Mouse (Mus musculus) cerebellum, postnatal 36 days (tissue): ENCODE data around the gene Hspbp1.

Experiments
- DNase-seq, 2 experiments: peaks; one replicate each; pipeline ENCODE4 v3.0.0; 2021 to 2022; ENCODE audit warnings: mixed read lengths in 2 of 2

The Hspbp1 gene

DNA sequence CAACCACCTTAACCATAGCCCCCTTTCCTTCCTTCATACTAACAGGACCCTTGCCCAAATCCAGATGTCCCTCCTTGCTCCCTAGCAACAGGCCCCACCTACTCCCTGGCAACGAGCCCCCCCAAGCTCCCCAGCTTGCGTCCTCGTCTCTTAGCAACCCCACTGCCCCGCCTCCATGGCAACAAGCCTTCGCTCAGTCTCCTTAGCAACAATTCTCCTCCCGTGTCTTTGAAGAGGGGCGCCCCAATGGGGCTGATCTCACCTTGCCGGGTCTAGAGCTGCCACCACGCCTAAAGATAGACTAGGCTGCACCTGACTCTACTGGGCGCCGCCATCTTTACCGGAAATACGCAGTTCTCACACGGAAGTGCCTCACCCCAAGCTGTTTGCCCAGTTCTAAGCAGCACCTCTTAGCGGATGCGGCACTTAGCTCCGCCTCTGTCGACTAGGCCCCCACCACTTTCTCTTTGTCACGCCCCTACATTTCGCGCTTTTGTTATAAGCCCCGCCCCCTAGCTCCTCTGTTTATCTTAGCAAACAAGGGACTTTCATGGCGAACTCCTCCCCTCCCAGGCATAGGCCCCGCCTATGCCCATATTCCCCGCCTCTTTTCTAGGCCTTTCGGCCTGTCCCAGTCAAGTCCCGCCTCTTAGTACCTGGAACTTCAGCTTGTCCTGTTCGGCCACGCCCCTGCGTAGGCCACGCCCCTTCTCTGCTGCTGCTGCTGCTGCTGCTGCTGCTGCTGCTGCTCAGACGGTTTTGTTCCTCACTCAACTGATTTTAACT is at the start of gene Hspbp1:
Gene Hspbp1, minus strand, starts transcription at position 437 of the 786 bp plus-strand sequence.
- DNase-seq: peak; percentile 86 to 88

DNA sequence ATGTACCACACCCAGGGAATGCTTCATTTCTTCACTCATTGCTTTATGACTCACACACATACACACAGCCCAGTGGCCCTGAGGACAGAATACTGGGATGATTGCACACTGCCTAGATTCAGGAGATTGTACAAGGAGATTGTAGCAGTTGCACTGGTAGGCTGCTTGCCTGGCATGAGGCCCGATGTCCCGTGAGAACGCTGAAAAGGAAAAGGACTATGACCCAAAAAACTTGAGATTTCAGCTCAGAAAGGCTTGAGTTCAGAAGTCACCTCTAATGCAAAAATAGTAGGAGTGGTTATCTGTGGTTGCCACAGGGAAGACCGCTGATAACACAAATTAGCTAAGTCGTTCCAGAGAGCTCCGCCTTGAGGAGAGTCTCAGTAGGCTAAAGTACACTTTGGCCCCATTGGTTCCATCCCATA is 48.1 kb upstream of the Hspbp1 start:
- DNase-seq: no peak

DNA sequence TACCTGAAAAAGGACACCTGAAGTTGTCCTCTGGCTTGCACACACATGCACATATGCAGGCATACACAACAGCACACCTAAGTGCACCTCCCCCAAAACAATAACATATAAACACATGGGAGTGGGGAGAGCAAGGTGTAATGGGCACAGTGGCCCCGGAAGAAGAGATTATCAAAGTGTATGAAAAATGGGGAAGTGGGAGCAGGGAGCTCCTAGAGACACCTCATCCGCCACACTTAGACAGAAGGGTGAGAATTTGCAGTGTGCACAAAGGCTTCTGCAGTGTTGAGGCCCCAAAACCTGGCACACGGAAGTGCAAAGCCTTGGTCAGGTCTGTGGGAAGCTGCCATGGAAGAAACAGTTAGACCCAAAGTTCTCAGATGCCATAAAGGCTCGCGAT is 46.2 kb upstream of the Hspbp1 start:
- DNase-seq: no peak

DNA sequence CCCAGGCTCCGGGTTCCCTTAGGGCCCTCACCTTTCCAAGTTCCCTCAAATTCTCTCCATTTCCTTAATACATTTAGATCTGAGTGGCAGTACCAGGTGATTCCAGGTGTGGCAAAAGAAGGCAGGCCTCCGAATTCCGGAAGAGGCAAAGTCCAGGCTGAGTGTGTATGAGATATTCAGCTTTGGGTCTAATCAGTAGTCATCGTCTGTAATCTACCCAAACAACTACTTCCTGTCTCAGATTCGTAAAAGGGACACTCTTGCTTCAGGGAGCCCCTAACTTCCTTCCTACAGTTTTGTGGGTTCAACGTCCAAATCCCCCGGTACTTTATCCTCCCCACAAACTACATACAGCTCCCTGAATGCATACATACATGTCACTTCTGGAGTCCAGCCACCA is 40.3 kb upstream of the Hspbp1 start, which contains the start of gene Tmem150b:
Gene Tmem150b, minus strand, starts transcription at position 81 of the 400 bp plus-strand sequence.
- no peak for DNase-seq

DNA sequence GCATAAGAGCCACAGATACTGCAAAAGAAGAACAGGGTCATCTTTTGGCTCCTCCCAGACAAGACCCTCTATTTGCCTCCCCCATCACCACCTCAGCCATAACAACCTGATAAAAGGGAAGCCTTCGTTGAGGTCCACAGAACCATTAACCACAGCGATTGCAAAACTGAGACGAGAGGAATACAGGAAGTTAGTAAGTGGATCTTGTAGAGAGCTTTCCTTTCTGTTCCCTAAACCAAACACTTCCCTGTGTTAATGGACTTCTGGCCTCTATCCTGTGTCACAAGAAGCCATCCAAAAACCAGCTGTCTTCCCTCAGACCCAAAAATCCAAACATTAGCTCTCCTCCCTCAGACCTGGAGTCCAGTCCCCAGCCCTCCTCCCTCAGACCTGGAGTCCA is 39.5 kb upstream of the Hspbp1 start:
- no peak for DNase-seq

DNA sequence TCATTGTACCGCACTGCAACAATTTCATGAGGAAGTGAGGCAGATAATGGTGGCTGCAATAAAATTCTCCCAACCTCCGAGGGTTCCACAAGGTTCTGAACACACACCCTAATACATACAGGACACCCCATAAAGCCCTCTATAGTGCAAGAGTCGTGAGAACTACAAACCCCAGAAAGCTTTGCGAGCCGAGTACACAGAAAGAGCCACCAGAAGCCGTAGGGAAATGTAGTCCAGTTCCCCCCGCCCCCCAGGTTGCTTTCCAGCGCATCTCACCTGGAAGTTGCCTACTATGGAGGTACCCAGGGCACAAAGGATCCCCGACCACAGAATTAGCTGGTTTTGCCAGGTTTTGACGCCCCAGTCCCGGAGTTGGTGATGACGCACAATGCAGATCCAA is 38.6 kb upstream of the Hspbp1 start:
- peak; percentile 44 to 48 for DNase-seq

DNA sequence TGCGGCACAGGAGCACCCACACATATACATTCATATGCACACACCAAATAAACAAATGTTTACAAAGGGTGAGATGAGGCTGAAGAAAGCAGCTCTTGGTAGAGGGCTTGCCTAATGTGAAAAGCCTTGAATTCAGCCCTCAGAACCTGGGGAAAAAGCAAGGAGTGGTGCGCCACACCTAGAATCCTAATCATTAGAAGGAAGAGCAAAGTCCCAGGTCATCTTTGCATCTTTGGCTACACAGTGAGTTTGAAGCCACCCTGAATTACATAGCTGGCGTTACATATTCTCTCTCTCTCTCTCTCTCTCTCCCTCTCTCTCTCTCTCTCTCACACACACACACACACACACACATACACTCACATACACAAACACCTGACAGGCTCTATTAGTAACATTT is 34.4 kb upstream of the Hspbp1 start:
- DNase-seq: no peak

DNA sequence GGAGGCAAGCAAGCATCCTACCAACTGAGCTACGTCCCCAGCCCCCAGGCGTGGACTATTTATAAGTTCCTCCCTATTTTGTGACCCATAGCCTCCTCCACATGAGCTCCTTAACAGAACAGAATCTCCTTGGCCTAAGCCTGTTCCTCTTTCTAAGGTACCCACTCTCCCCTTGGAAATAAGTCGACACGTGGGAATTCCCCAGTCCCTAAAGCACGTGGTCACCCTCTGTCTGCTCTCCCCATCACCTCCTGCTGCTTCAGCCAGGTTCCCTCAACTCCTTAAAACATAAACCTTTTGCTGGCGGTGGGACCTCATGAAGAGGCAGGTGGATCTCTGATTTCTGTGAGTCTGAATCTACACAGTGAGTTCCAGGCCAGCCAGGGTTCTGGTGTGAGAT is 32.1 kb upstream of the Hspbp1 start:
- no peak for DNase-seq

DNA sequence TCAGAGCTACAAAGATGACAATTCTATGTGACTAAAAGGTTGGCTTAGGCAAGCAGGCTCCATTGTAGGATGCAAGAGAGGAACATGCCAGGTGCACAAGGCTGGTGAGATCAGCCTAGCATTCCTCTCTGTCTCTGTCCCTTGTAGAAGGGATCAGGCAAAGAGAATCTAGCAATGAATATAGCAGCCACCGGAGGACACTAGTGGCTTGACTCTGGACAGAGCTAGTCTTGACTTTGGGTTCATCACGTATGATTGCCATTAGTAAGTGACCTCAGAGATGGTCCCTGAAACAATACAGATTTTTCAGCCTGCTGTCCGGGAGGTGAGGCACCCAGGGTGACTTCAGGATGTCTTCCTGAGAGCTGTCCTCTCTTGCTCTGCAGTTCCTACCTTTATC is 27.7 kb upstream of the Hspbp1 start:
- no peak for DNase-seq

DNA sequence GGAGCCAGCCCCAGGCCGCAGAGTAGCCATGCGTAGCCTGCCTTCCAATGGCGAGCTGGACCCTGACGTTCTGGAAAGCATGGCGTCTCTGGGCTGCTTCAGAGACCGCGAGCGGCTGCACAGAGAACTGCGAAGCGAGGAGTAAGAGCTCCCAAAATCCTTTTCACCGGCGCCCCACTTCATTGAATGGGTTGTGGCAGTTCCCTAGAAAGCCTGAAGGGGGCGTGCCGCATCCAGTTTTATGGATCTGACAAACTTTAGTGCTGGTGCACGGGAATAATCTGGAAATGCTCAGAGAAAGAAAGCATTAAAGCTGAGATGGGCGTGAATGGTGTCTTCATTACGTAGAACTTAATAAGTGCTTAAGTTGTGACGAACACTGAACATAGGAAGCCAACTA is 20.2 kb upstream of the Hspbp1 start:
- peak; percentile 47 to 59 for DNase-seq

DNA sequence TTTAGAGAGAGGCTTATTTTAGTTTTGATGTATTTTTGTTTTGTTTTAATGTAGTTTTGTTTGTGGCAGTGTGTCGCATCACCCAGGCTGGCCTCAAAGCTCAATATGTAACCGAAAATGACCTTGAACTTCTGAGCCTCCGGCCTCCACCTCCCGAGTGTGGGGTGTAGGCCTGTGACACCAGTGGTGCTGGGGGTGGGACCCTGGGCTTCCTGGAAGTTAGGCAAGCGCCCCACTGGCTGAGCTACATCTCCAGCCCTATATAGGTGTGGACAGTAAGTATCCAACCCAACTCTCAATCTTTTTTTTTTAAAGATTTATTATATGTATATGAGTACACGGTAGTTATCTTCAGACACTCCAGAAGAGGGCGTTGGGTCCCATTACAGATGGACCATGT is 18.3 kb upstream of the Hspbp1 start:
- DNase-seq: no peak

DNA sequence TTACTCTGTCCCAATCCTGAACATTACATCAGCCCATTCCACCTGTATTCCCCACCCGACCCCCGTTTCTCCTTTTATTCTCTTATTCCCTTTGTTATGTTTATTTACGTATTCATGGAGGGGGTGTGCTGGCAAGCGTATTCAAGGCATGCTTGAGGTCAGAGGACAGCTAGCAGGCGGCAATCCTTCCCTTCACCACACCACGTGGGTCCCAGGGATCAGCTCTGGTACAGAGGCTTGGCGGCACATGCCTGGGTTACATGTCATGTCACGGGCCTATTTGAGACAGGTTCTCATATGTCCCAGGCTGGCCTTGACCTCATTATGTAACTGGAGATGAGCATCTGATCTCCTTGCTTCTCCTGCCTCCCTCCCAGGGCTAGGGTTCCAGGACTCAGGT is 17.5 kb upstream of the Hspbp1 start:
- DNase-seq: no peak

DNA sequence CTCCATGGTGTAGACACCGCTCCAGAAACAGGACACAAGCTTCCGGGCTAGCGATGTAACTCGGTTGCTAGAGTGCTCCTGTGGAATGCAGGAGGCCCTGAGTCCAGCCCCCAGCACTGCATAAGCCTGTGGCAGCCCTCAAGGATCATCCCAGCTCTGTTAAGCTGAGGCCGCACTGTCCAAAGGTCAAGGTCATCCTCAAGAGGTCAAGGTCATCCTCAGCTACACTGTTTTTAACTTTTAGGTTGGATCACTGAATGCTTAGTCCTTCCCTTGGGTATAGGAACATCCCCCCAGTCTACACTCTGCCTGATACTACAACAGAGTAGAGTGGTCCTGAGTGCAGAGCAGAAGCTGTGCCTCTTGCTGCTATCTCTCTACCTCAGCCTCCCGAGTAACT is 8.1 kb upstream of the Hspbp1 start:
- DNase-seq: no peak

DNA sequence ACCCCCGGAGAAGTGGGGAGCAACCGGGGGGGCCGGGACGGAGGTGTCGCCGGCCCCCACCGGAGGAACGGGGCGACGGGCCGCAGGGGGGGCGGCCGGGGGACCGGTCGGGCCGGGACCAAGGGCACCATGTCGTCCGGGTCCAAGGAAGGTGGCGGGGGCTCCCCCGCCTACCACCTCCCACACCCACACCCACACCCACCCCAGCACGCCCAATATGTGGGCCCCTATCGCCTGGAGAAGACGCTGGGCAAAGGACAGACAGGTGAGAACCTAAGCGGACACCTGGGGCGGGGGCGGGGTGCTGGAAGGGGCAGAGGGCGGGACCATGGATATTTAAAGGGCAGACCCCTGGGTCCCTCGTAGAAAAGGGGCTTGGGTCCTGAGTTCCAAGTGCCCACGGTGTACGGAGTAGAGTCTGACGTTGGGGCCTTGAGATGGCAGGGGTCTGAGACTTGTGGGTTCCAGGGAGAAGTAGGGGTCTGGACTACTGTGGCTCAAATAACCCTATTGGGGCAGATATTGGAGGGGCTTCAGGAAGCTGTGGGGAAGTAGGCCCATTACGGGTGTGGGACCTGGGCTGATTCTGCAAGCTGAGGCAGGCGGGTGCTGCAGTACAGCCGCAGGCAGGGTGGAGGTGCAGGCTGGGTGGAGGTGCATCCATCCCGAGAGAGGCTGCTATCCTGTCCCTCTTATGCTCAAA is 6.2 kb upstream of the Hspbp1 start:
- DNase-seq: peak; percentile 45 to 47

DNA sequence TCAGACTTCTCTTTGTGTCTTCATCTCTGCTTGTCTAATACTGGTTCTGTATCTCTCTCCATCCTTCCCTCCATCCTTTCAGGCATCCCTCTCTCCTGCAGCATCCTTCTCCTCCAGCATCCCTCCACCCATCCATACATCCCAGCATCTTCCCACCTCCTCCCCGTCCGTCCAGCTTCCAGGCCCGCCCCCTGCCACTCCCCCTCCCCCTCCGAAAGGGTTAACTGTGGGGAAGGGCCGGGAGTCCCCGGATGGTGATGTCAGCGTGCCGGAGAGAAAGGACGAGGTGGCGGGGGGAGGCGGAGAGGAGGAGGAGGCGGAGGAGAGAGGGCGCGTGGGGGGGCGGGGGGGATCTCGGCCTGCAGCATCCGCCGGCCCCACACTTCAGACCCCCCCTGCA is 5.5 kb upstream of the Hspbp1 start, which contains the start of gene Brsk1:
Gene Brsk1, plus strand, starts transcription at position 218 of the 400 bp plus-strand sequence.
- peak; percentile 81 to 90 for DNase-seq

DNA sequence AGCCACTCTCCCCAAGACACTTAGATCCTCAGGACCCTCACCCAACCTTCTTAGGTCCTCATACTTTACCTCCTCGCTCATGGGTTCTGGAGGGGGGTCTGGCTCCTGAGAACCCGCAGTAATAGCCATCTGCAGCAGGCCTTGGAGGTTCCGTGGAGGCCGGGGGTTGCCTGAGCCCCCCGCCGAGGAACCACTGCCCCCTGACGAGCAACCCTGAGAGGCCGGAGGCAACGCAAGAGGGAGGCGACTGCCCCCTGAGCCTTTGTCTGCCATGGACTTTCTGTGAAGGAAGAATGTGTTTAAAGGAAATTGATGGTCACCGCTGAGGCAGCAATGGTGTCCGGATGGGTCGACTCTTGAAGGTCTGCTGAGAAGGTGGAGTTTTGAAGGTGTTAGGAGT is 665 bp downstream of the Hspbp1 start:
- DNase-seq: no peak

DNA sequence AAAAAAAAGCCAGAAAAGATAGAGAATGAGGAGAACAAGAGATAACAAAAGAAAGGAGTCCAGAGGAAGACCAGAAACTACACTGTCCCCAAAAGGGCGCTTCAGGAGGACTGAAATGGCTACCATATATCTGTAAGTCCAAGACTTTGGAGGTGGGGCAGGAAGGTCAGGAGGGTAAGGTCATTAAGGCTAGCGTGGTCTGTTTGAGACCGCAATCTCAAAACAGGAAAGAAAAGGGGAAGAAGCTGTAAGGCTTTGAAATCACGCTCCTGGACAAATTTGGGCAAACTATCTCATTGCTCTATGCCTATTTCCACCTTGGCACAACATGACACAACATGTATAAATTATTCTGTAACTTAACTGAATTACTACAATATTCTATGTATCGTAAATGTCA is 1.6 kb downstream of the Hspbp1 start:
- DNase-seq: no peak

DNA sequence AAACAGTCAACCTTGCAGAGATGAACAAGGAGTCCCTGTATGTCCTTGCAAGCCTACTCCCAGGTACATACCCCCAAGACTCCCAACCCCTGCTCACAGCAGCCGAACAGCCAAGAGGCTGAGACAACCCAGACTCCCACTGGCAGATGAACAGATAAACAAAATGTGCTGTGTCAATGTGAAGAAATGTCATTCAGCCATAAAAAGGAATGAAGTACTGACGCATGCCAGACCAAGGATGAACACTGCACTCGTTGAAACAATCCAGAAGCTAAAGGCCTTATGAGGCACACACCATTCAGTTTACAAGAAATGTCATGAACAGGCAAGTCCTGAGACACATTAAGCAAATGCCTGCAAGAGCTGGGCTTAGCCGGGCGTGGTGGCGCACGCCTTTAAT is 9.7 kb downstream of the Hspbp1 start:
- DNase-seq: no peak

DNA sequence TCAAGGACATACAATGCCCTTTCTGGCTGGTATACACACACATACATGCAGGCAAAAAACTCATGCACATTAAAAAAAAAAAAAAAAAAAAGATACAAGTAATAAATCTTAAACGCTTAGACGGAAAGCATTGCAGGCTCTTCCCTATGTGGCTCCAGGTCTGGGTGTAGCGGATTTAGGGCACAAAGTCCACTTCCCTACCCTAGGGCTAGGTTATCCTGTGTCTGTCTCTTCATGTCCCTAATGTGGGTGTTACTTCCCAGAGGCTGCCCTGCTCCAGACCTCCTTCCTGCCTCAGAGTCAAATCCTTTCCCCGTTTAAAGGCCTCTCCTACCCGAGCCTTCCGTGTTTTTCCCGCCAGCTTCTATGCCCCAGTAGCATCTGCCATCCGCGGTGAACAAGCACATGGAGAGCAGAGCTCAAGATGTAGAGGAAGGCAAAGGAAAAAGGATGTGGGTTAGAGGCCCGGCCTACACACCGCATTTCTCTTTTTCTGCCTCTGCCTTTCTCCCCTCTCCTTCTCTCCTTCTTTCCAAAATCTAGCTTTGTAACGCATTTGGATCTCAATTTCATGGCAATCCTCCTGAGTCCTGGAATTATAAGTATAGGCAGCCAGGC is 10.6 kb downstream of the Hspbp1 start:
- no peak for DNase-seq

DNA sequence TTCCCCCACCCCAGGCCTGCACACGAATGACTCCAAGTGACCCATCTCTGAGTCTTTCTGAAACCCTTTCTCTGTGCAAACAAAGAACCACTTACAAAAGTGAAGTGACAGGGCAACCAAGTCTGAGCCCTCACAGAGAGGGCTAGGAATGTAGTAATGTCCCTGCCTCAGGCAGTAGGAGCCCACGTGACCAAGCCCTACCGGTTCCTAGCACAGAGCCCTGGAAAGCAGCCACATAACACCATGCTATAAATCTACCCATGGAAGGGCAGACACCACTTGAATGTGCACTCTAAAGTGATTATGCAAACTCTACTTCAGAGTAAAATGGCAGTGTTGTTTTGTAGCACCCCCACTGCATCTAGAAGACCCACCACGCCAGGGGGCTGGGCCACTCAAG is 12.9 kb downstream of the Hspbp1 start:
- no peak for DNase-seq

DNA sequence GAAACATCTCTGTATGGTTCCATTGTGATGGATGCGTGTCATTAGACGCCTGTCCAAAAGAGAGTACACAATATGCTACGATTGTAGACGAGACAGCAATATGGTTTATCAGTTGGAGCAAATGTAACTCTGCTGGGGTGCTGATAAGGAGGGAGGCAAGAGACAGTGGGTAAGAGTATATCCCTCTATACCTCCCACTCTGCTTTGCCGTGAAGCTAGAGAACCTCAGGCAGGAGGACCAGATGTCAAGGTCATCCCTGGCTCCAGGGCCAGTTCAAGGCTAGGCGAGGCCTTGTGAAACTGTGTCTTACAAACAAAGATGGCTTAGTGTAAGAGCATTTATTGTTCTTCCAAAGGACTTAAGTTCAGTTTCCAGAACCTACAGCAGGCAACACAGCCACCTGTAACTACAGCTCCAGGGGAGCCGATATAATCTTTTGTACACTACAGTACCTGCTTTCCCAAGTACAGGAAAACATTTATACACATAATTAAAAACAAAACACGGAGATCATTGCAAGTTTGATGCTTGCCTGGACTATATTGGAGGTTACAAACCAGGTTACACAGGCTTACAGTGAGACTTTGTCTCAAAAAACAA is 14.1 kb downstream of the Hspbp1 start:
- no peak for DNase-seq

DNA sequence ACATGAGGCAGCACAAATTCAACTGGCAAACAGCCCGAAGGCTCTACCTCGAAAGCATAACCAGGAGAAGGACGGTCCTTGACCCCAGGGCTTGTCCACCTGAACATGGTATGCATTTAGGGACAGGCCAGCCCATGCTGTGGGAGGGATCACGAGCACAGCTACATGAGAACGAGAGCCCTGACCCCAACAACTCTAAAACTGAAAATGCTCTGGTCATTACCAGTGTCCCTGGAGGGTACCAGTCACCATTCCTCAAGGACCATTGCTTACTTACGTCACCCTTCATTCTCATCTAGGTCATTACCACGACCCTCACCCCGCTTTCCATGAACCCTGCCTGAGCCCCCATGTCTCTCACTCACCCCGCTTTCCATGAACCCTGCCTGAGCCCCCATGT is 15.7 kb downstream of the Hspbp1 start:
- no peak for DNase-seq

DNA sequence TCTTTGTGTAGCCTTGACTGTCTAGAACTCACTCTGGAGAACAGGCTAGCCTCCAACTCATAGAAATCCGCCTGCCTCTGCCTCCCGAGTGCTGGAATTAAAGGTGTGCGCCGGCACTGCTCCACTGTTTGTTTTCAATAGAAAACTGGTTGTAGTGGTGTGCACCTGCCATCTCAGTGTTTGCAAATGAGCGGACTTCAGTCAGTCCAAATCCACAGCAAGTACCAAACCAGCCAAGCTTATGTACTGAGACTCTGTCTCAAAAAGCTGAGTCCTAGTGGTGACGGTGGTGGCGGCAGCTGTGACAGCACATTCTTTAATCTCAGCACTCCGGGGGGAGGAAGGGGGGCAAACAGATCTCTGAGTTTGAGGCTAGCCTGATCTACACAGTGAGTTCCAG is 16.4 kb downstream of the Hspbp1 start:
- no peak for DNase-seq
